Mouse (Mus musculus): ENCODE measurements at regions not wholly inside any gene's neighbourhood (a gene's known extent, or its start where the extent isn't known, plus 50 kb on each side); places are given as distances from the start of the nearest gene placed in this dataset.

DNA sequence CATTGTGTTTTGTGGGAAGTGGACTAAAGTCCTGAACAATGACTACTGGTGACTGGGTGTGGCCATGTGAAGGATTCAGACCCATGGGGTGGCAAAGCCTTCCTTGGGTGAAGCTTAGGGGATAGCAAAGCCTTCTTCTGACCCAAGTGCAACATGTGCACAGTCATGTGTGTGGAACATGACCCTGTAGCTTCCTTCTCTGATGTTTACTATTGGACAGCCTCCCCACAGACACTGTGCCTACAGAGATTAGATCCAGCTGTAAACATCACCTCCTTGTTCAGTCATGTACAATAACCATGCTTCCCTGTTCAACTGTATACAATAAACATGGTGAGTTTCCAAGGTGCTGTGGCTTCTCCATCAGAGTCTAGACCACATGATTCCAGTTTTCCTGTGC, 132.4 kb upstream of the Ahr start:
- TF ChIP-seq CTCF (IDR thresholded peaks at IDR 0.05; ENCODE audit: low read depth) (no peak), EP300 (IDR thresholded peaks at IDR 0.05; ENCODE audit: low read depth) (no peak)
